Mouse (Mus musculus) neural tube, embryonic 14.5 days (tissue): Measurements from ENCODE around the gene Tsen2. TPM values are rescaled to one million over a fixed set of nuclear protein-coding genes. Genes with fewer than 3 reads are reported as not detected.
A peak's percentile ranks its signal among the peaks of the same experiment; 100 is the strongest.

ENCODE experiments used
- ATAC-seq: fragments of 200-750 bp; cut with Nextera tagmentation; 2 replicates; pipeline ENCODE4 v1.8.0; 2017; ENCODE audit warnings: low read depth, mild to moderate bottlenecking, moderate TSS enrichment, moderate library complexity
- H3K27ac ChIP-seq: fragments of 300-500 bp; sonication (generic); 2 replicates; pipeline ENCODE4 v1.5.1; 2014; ENCODE audit warnings: low read depth, mild to moderate bottlenecking, control low read depth, low read length, moderate library complexity, mixed read lengths
- H3K27me3 ChIP-seq: fragments of 300-500 bp; sonication (generic); 2 replicates; pipeline ENCODE4 v1.6.1; 2014; ENCODE audit warnings: low read length; ENCODE audit not compliant: control insufficient read depth, insufficient read depth
- H3K36me3 ChIP-seq: fragments of 300-500 bp; sonication (generic); 2 replicates; pipeline ENCODE4 v1.6.1; 2014; ENCODE audit warnings: low read length, mixed read lengths; ENCODE audit not compliant: control insufficient read depth, insufficient read depth
- H3K4me1 ChIP-seq: fragments of 300-500 bp; sonication (generic); 2 replicates; pipeline ENCODE4 v1.6.1; 2014; ENCODE audit warnings: low read length; ENCODE audit not compliant: control insufficient read depth, insufficient read depth
- H3K4me2 ChIP-seq: fragments of 300-500 bp; sonication (generic); 2 replicates; pipeline ENCODE4 v1.6.1; 2014; ENCODE audit warnings: mild to moderate bottlenecking, low read depth, low read length, control low read depth
- H3K4me3 ChIP-seq: fragments of 300-500 bp; sonication (generic); 2 replicates; pipeline ENCODE4 v1.5.1; 2014; ENCODE audit warnings: low read depth, low read length, control low read depth, mixed read lengths
- H3K9ac ChIP-seq: fragments of 300-500 bp; sonication (generic); replicated peaks from 2 replicates; pipeline ENCODE4 v1.6.1; 2014; ENCODE audit warnings: low read depth, mild to moderate bottlenecking, control low read depth, low read length, mixed read lengths
- H3K9me3 ChIP-seq: fragments of 300-500 bp; sonication (generic); 2 replicates; pipeline ENCODE4 v1.6.1; 2016; ENCODE audit warnings: low read length; ENCODE audit not compliant: control insufficient read depth
- whole genome bisulfite sequencing: fragments of 180-500 bp; shearing (Covaris S2); extraction: QIAGEN DNeasy Blood & Tissue Kit; methylation state at CpG from one replicate; pipeline ENCODE4 v1.1.7; 2014; 5-methylcytosine and 5-hydroxymethylcytosine counted together
- polyA plus RNA-seq: library from polyadenylated mRNA; unstranded; fragments of >200 nt; fragmentation: Nextera tagmentation; extraction: Ambion mirVana; gene quantifications from 2 replicates; pipeline ENCODE4 v1.2.1, GENCODE M21; 2014

Gene Tsen2
- polyA plus RNA-seq, 1 experiment from 2014 or later, result 40.4 TPM

GRCm38 (mm10) chr6:115601715-115602523, 57.5 kb downstream of the Tsen2 start, which contains the start of gene Mkrn2:
Gene Mkrn2 (plus strand): TSS chr6:115601902.
- peak; percentile 93 for ATAC-seq
- under 1% methylated on average over 61 of the region's 61 CpGs for WGBS
- peaks cover 8% of the 10 kb centered on the region for H3K4me1 ChIP-seq

GRCm38 (mm10) chr6:115606461-115606860, 62.0 kb downstream of the Tsen2 start:
- Histone ChIP-seq H3K36me3 (0 out of 2 replicates have a peak, but pooled peaks cover 5% of the 10 kb centered on the region), H3K4me3 (no peak overlapping the region), H3K9ac (no peak overlapping the region), H3K4me1 (peaks cover 8% of the 10 kb centered on the region), H3K4me2 (no peak overlapping the region), H3K27me3 (no peaks in the 10 kb centered on the region), H3K9me3 (no peaks in the 10 kb centered on the region), H3K27ac (no peak overlapping the region)
- ATAC-seq, result no peak
- WGBS, result 95% methylated on average over 1 of the region's 1 CpGs

More at GRCm38 (mm10) chr6:115601715-115602523, 57.5 kb downstream of the Tsen2 start, which contains the start of gene Mkrn2:
- H3K27me3 ChIP-seq, result no peaks in the 10 kb centered on the region
- H3K9ac ChIP-seq, result peak within 1 kb of the TSS; percentile 87
- H3K27ac ChIP-seq, result peak within 1 kb of the TSS; percentile 81
- H3K36me3 ChIP-seq, result no peaks in the 10 kb centered on the region
- H3K4me3 ChIP-seq, result peak within 1 kb of the TSS; percentile 85
- no peaks in the 10 kb centered on the region for H3K9me3 ChIP-seq
- peak within 1 kb of the TSS; percentile 73 for H3K4me2 ChIP-seq

GRCm38 (mm10) chr6:115607429-115607828, 63.0 kb downstream of the Tsen2 start:
- H3K4me2 ChIP-seq, result no peak overlapping the region
- ATAC-seq, result no peak
- no peak overlapping the region for H3K4me3 ChIP-seq
- peak overlapping the region; percentile 16; the same call in 1 of the 2 replicates for H3K9ac ChIP-seq
- peaks cover 6% of the 10 kb centered on the region for H3K4me1 ChIP-seq
- no peak overlapping the region for H3K27ac ChIP-seq
- no peaks in the 10 kb centered on the region for H3K27me3 ChIP-seq
- 57% methylated on average over 4 of the region's 4 CpGs for WGBS
- no peaks in the 10 kb centered on the region for H3K9me3 ChIP-seq
- peaks cover 13% of the 10 kb centered on the region; the same call in 1 of the 2 replicates for H3K36me3 ChIP-seq

- Histone ChIP-seq H3K27ac (no peak overlapping the region), H3K4me1 (no peaks in the 10 kb centered on the region), H3K27me3 (no peaks in the 10 kb centered on the region), H3K36me3 (peaks cover 29% of the 10 kb centered on the region), H3K9ac (no peak overlapping the region), H3K4me3 (no peak overlapping the region), H3K4me2 (no peak overlapping the region), H3K9me3 (no peaks in the 10 kb centered on the region)
- WGBS, result 78% methylated on average over 3 of the region's 3 CpGs
- ATAC-seq, result no peak
Measured at GRCm38 (mm10) chr6:115609121-115609520, 64.7 kb downstream of the Tsen2 start.

- H3K9ac ChIP-seq, result no peak overlapping the region
- whole genome bisulfite sequencing, result 95% methylated on average over 5 of the region's 5 CpGs
- no peaks in the 10 kb centered on the region for H3K9me3 ChIP-seq
- H3K27me3 ChIP-seq, result no peaks in the 10 kb centered on the region
- H3K4me3 ChIP-seq, result no peak overlapping the region
- no peak for ATAC-seq
- H3K36me3 ChIP-seq, result peaks cover 34% of the 10 kb centered on the region
- H3K4me1 ChIP-seq, result no peaks in the 10 kb centered on the region
- no peak overlapping the region for H3K27ac ChIP-seq
- H3K4me2 ChIP-seq, result no peak overlapping the region
Measured at GRCm38 (mm10) chr6:115610301-115610700, 65.8 kb downstream of the Tsen2 start.

GRCm38 (mm10) chr6:115613793-115614192, 69.3 kb downstream of the Tsen2 start:
- ATAC-seq, result no peak
- Histone ChIP-seq H3K4me3 (no peak overlapping the region), H3K36me3 (peaks cover 68% of the 10 kb centered on the region), H3K9me3 (no peaks in the 10 kb centered on the region), H3K27ac (no peak overlapping the region), H3K9ac (no peak overlapping the region), H3K4me1 (no peaks in the 10 kb centered on the region), H3K4me2 (no peak overlapping the region), H3K27me3 (no peaks in the 10 kb centered on the region)

- no peak overlapping the region for H3K4me3 ChIP-seq
- no peak overlapping the region for H3K9ac ChIP-seq
- no peak overlapping the region for H3K4me2 ChIP-seq
- no peaks in the 10 kb centered on the region for H3K27me3 ChIP-seq
- WGBS, result 93% methylated on average over 3 of the region's 3 CpGs
- no peaks in the 10 kb centered on the region for H3K9me3 ChIP-seq
- H3K36me3 ChIP-seq, result peaks cover 84% of the 10 kb centered on the region
- H3K4me1 ChIP-seq, result no peaks in the 10 kb centered on the region
- ATAC-seq, result no peak
- no peak overlapping the region for H3K27ac ChIP-seq
Measured at GRCm38 (mm10) chr6:115615983-115616382, 71.5 kb downstream of the Tsen2 start.

- no peak overlapping the region for H3K4me2 ChIP-seq
- 93% methylated on average over 10 of the region's 10 CpGs for WGBS
Measured at GRCm38 (mm10) chr6:115619818-115620217, 75.4 kb downstream of the Tsen2 start.

GRCm38 (mm10) chr6:115620942-115621341, 76.5 kb downstream of the Tsen2 start:
- no peak for ATAC-seq
- H3K27ac ChIP-seq, result no peak overlapping the region
- no peak overlapping the region for H3K4me3 ChIP-seq
- H3K4me1 ChIP-seq, result no peaks in the 10 kb centered on the region
- H3K9me3 ChIP-seq, result no peaks in the 10 kb centered on the region
- H3K9ac ChIP-seq, result no peak overlapping the region
- H3K27me3 ChIP-seq, result no peaks in the 10 kb centered on the region
- H3K4me2 ChIP-seq, result no peak overlapping the region
- WGBS, result 54% methylated on average over 1 of the region's 1 CpGs
- peaks cover 91% of the 10 kb centered on the region for H3K36me3 ChIP-seq

More at GRCm38 (mm10) chr6:115619818-115620217, 75.4 kb downstream of the Tsen2 start:
- no peak for ATAC-seq
- Histone ChIP-seq H3K4me3 (no peak overlapping the region), H3K27me3 (no peaks in the 10 kb centered on the region), H3K4me1 (no peaks in the 10 kb centered on the region), H3K9me3 (no peaks in the 10 kb centered on the region), H3K36me3 (peaks cover 89% of the 10 kb centered on the region), H3K9ac (no peak overlapping the region), H3K27ac (no peak overlapping the region)
